Comparison of ENCODE assay signal across 27 mouse cellular contexts in genomic region chr12:119404810-119405209, GRCm38 (mm10).
DNase-seq lines count a peak whose midpoint lies in the region; ATAC-seq and TF ChIP-seq lines count a peak whose summit lies in the region.
"Had no signal": no experiment of that assay in that cellular context is flagged by ENCODE, and none has a peak within 500 bp of the region (broad histone marks: within the 10 kb centered on the region; RNA-seq: fewer than 3 reads in every experiment).

No protein-coding gene starts in this region.

- H3K27me3 ChIP-seq in liver, embryonic 14.5 days (ENCODE audit: control insufficient read depth, insufficient read depth, low read length) = no peaks in the 10 kb centered on the region
- no peaks in the 10 kb centered on the region for H3K27me3 ChIP-seq in stomach, embryonic 16.5 days (ENCODE audit: control insufficient read depth, insufficient read depth, low read length)
- H3K27me3 ChIP-seq: CH12.LX; embryonic facial prominence, embryonic 13.5 days; embryonic facial prominence, embryonic 15.5 days; forebrain, embryonic 13.5 days; forebrain, embryonic 15.5 days; Patski had no signal

- H3K9me3 ChIP-seq in liver, embryonic 14.5 days (ENCODE audit: control insufficient read depth, low read length) = no peaks in the 10 kb centered on the region
- no peaks in the 10 kb centered on the region for H3K9me3 ChIP-seq in stomach, embryonic 16.5 days (replicated peaks; ENCODE audit: control insufficient read depth, low read length)
- H3K9me3 ChIP-seq: embryonic facial prominence, embryonic 13.5 days; embryonic facial prominence, embryonic 15.5 days; forebrain, embryonic 15.5 days; G1E had no signal

- no peaks in the 10 kb centered on the region for H3K4me1 ChIP-seq in liver, embryonic 14.5 days (replicated peaks; ENCODE audit: control insufficient read depth in 2 of 2, insufficient read depth in 2 of 2, low read length in 1 of 2)
- H3K4me1 ChIP-seq in stomach, embryonic 16.5 days (ENCODE audit: control insufficient read depth, insufficient read depth, low read length) = peaks cover 8% of the 10 kb centered on the region
- H3K4me1 ChIP-seq: embryonic facial prominence, embryonic 13.5 days; embryonic facial prominence, embryonic 15.5 days; forebrain, embryonic 13.5 days; forebrain, embryonic 15.5 days had no signal

- no peak overlapping the region for H3K9ac ChIP-seq in liver, embryonic 14.5 days (replicated peaks)
- no peak overlapping the region for H3K9ac ChIP-seq in stomach, embryonic 16.5 days (ENCODE audit: low read length)
- H3K9ac ChIP-seq: embryonic facial prominence, embryonic 13.5 days; embryonic facial prominence, embryonic 15.5 days; forebrain, embryonic 13.5 days; forebrain, embryonic 15.5 days; forebrain, postnatal 0 days had no signal

- WGBS in liver, embryonic 14.5 days (ENCODE audit: insufficient replicate concordance) = 48% methylated on average over 1 of the region's 1 CpGs
- 64% methylated on average over 1 of the region's 1 CpGs for WGBS in stomach, embryonic 16.5 days

- no peak for DNase-seq in liver, embryonic 14.5 days (ENCODE audit: low read depth in 3 of 3, low spot score in 3 of 3)
- no peak for DNase-seq in liver
- DNase-seq in adrenal gland, adult 2 months = no peak
- DNase-seq in lung, postnatal 25 days (ENCODE audit: low spot score) = no peak
- DNase-seq: adrenal gland, postnatal 10 days; adrenal gland, postnatal 25 days; B cell, adult 2 months; cerebellum, adult 11 months; cerebellum, adult 18-20 months; cerebellum, adult 8-10 months; cerebellum, adult 9-11 months; cerebellum, postnatal 14 days; cerebellum, postnatal 36 days; embryo, embryonic 11 days; forebrain, postnatal 0 days had no signal

- TF ChIP-seq CTCF in liver, embryonic 14.5 days (IDR thresholded peaks at IDR 0.05; ENCODE audit: low read depth) = no peak

- ATAC-seq in liver, embryonic 14.5 days (ENCODE audit: insufficient read depth) = peak; percentile 37; the same call in 1 of the 2 replicates
- ATAC-seq in erythroid progenitor cell, adult 5-6 weeks (replicated peaks; ENCODE audit: low FRiP score, poor library complexity, severe bottlenecking) = 0 out of 2 replicates have a peak, but pooled peaks have one; percentile 22
- peak; percentile 47; the same call in 1 of the 2 replicates for ATAC-seq in stomach, embryonic 16.5 days (ENCODE audit: insufficient read depth, low FRiP score)
- ATAC-seq: activated CD4-positive, CD25-positive, alpha-beta regulatory T cell, adult 4 months; CD4-positive, CD25-positive, alpha-beta regulatory T cell, adult 4 months; forebrain, embryonic 13.5 days; forebrain, embryonic 15.5 days; forebrain, postnatal 0 days; Patski had no signal

- H3K4me2 ChIP-seq in liver, embryonic 14.5 days (ENCODE audit: low read depth) = no peak overlapping the region
- H3K4me2 ChIP-seq in stomach, embryonic 16.5 days (ENCODE audit: low read depth, low read length) = no peak overlapping the region
- H3K4me2 ChIP-seq: embryonic facial prominence, embryonic 13.5 days; embryonic facial prominence, embryonic 15.5 days; forebrain, embryonic 13.5 days; forebrain, embryonic 15.5 days had no signal

- no peak for TF ChIP-seq EP300 in liver, embryonic 14.5 days (IDR thresholded peaks at IDR 0.05; ENCODE audit: low read depth)

- H3K4me3 ChIP-seq in liver, embryonic 14.5 days (ENCODE audit: insufficient read depth in 1 of 2, low read depth in 2 of 2, low read length in 2 of 2) = no peak overlapping the region
- no peak overlapping the region for H3K4me3 ChIP-seq in stomach, embryonic 16.5 days (replicated peaks; ENCODE audit: low read length)
- H3K4me3 ChIP-seq: embryonic facial prominence, embryonic 13.5 days; embryonic facial prominence, embryonic 15.5 days; erythroblast, embryonic 14.5 days; forebrain, embryonic 13.5 days; forebrain, embryonic 15.5 days had no signal

- H3K36me3 ChIP-seq in liver, embryonic 14.5 days (replicated peaks; ENCODE audit: control insufficient read depth, insufficient read depth, low read depth) = no peaks in the 10 kb centered on the region
- H3K36me3 ChIP-seq in stomach, embryonic 16.5 days (ENCODE audit: control insufficient read depth, insufficient read depth, low read length) = no peaks in the 10 kb centered on the region
- H3K36me3 ChIP-seq: embryonic facial prominence, embryonic 13.5 days; embryonic facial prominence, embryonic 15.5 days; forebrain, embryonic 15.5 days; G1E had no signal

- no peak overlapping the region for H3K27ac ChIP-seq in liver, embryonic 14.5 days
- no peak overlapping the region for H3K27ac ChIP-seq in stomach, embryonic 16.5 days (ENCODE audit: low read length)
- H3K27ac ChIP-seq: embryonic facial prominence, embryonic 13.5 days; embryonic facial prominence, embryonic 15.5 days; forebrain, embryonic 13.5 days; forebrain, embryonic 15.5 days had no signal
